Mouse (Mus musculus): ENCODE results near the gene Plcd4. TPM values are rescaled to one million over a fixed set of nuclear protein-coding genes. Genes with fewer than 3 reads are reported as not detected.
"Not testable (repeated sequence)": the region's sequence is repeated elsewhere in the genome, so short reads cannot be mapped to it uniquely, and the experiment has no call there.

Plcd4 gene
- under 1 TPM in 1 of 2 experiments, not detected in 1; 0.18 TPM for total RNA-seq (2021)

GRCm38 (mm10) chr1:74542451-74542961, at the start of gene Plcd4:
Gene Plcd4 (plus strand): TSS chr1:74542888.
- DNase-seq = no peak

GRCm38 (mm10) chr1:74501106-74501505, 41.6 kb upstream of the Plcd4 start:
- DNase-seq = no peak

- no peak for DNase-seq
These were observed 37.3 kb upstream of the Plcd4 start for GRCm38 (mm10) chr1:74505393-74505720.

GRCm38 (mm10) chr1:74505721-74506464, 36.8 kb upstream of the Plcd4 start, which contains the start of gene Cnot9:
Gene Cnot9 (plus strand): TSS chr1:74506058.
- DNase-seq = peak; percentile 100

GRCm38 (mm10) chr1:74506471-74506881, 36.2 kb upstream of the Plcd4 start:
- peak; percentile 72 for DNase-seq

GRCm38 (mm10) chr1:74507780-74508179, 34.9 kb upstream of the Plcd4 start:
- no peak for DNase-seq

- no peak for DNase-seq
These were observed 31.4 kb upstream of the Plcd4 start for GRCm38 (mm10) chr1:74511306-74511705.

GRCm38 (mm10) chr1:74512999-74513398, 29.7 kb upstream of the Plcd4 start:
- DNase-seq = not testable (repeated sequence)

GRCm38 (mm10) chr1:74519875-74520274, 22.8 kb upstream of the Plcd4 start:
- no peak for DNase-seq

GRCm38 (mm10) chr1:74524746-74525145, 17.9 kb upstream of the Plcd4 start:
- no peak for DNase-seq

- no peak for DNase-seq
These were observed 14.1 kb upstream of the Plcd4 start for GRCm38 (mm10) chr1:74528589-74528988.

GRCm38 (mm10) chr1:74538650-74539049, 4.0 kb upstream of the Plcd4 start:
- DNase-seq = no peak

GRCm38 (mm10) chr1:74544184-74544583, 1.5 kb downstream of the Plcd4 start, which contains the start of gene Usp37:
Gene Usp37 (minus strand): TSS chr1:74544284.
- DNase-seq = no peak

- no peak for DNase-seq
These were observed 16.4 kb downstream of the Plcd4 start for GRCm38 (mm10) chr1:74559061-74559460.

- DNase-seq = no peak
These were observed 23.1 kb downstream of the Plcd4 start for GRCm38 (mm10) chr1:74565834-74566233.

- DNase-seq = no peak
These were observed 27.3 kb downstream of the Plcd4 start for GRCm38 (mm10) chr1:74569739-74570719.

GRCm38 (mm10) chr1:74582621-74583020, 39.9 kb downstream of the Plcd4 start:
- no peak for DNase-seq

GRCm38 (mm10) chr1:74584616-74585398, 42.1 kb downstream of the Plcd4 start:
- no peak for DNase-seq

GRCm38 (mm10) chr1:74587233-74587772, 44.6 kb downstream of the Plcd4 start:
- peak; percentile 46 for DNase-seq

- DNase-seq = peak; percentile 99
These were observed 45.2 kb downstream of the Plcd4 start, which contains the start of the genes Zfp142 and Bcs1l for GRCm38 (mm10) chr1:74587773-74588445. Gene Zfp142 (minus strand): TSS chr1:74588246. Gene Bcs1l (plus strand): TSS chr1:74588289.

- DNase-seq = no peak
These were observed 51.7 kb downstream of the Plcd4 start for GRCm38 (mm10) chr1:74594434-74594833.
